Mouse (Mus musculus): ENCODE data around the gene Naaa.

Naaa gene

GRCm38 (mm10) chr5:92277437-92278394 is at the start of gene Naaa:
Naaa (minus strand) TSS chr5:92278170.
- peak; percentile 48 to 63 for DNase-seq (ENCODE audit: low spot score in 2 of 2)

DNA sequence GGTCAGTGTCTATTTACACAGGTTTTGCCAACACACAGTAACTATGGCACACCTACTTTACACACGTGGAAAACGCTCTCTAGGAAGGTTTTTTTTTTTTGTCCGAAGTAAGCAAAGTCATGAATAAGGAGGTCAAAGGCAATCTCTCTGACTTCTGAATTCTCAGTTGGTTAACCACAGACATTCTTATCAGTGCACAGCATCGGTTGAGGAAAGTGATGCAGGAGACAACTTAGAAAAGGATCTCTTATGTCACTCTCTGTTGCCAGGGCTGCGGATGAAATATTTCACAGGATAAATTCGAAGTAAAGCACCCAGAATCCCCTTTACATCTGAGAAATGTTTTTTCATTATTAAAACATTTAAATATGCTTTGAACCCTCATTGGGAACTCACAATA is 49.4 kb upstream of the Naaa start:
- DNase-seq (ENCODE audit: low spot score in 2 of 2): no peak

- DNase-seq (ENCODE audit: low spot score in 2 of 2): no peak
Measured at GRCm38 (mm10) chr5:92323264-92323663, 45.3 kb upstream of the Naaa start.

DNA sequence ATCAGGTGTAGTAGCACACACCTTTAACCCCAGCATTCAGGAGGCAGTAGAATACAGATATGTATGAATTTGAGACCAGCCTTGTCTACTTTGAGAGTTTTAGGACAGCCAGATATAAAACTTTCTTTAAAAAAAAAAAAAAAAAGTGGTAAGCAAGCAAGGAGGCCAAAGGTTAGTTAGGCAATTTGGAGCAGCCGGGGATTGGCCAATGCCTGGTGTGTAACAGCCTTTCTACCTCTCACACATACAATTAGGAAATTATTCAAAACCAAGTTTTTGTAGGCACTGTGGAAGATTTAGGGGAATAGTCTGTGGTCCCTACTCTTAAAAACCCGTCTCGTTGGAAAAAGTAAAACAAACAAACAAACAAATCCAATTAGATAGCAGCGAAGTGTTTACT is 44.6 kb upstream of the Naaa start:
- DNase-seq (ENCODE audit: low spot score in 2 of 2): no peak

DNA sequence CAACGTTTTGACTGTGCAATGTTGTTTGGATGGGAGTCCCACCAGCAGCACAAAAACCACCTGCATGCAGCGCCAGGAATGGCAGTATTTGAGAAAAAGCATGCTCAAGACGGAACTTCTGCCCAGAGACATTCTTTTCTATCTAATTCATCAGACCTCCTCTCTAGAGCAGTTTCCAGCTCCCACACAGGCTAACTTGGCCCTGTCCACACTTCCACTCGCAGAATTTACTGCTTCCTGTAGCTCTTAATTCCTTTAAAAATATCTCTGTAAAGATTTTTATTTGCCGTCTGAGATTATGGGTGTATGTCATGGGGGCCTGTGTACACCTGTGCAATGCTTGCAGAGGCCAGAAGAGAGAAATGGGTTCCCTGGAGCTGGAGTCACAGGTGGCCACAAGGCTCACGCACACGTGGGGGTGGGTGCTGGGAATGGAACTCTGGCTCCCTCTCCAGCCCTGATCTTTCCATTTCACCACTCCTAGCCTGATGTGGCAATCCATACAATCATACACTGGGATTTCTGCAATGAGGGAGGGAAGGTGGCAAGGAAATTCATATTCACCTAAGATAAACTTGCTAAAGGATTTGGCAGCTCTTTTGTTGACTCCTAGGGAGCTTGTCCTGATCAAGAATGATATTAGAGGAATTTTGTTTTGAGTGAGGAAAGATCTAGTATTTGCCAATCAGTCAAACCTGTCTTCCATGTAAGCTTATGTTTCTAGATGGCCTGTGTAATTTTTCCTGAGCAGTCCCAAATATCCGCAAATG is 43.8 kb upstream of the Naaa start:
- no peak for DNase-seq (ENCODE audit: low spot score in 2 of 2)

- no peak for DNase-seq (ENCODE audit: low spot score in 2 of 2)
Measured at GRCm38 (mm10) chr5:92318596-92318995, 40.6 kb upstream of the Naaa start.

DNA sequence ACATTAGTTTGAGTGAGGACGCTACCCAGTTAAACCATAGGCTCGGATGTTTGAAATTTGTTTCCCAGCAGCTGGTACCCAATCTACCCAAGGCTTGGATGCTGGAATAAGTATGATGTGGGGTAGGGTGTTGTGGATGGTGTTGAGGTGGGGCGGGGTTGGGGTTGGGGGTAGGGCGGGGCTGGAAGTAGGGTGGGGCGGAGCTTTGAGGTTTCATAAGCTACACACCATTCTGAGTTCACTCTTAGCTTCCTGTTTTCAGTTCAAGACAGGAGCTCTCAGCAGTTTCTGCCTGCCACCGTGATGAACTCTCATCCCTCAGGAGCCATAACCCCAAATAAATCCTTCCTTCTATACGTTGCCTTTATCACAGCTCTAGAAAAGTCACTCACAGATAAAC is 40.1 kb upstream of the Naaa start:
- DNase-seq (ENCODE audit: low spot score in 2 of 2): no peak

DNA sequence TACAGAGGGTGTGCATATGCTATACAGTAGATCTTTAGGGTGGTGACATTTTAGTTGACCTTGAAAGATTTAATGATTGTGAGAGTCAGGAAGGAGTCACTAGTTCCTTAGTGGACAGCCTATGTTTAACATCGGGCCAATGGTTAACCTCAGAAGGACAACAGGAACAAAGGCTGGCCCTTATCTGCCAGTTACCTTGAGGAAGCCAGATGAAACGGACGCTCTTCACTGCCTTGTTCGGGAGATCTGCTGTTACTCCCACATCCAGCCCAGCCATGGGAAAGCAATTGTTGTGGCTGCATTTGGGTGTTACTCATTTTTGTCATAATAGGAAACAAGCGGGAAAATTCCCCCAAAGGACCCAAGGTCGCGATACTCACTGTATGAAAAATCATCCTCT is 35.8 kb upstream of the Naaa start:
- no peak for DNase-seq (ENCODE audit: low spot score in 2 of 2)

DNA sequence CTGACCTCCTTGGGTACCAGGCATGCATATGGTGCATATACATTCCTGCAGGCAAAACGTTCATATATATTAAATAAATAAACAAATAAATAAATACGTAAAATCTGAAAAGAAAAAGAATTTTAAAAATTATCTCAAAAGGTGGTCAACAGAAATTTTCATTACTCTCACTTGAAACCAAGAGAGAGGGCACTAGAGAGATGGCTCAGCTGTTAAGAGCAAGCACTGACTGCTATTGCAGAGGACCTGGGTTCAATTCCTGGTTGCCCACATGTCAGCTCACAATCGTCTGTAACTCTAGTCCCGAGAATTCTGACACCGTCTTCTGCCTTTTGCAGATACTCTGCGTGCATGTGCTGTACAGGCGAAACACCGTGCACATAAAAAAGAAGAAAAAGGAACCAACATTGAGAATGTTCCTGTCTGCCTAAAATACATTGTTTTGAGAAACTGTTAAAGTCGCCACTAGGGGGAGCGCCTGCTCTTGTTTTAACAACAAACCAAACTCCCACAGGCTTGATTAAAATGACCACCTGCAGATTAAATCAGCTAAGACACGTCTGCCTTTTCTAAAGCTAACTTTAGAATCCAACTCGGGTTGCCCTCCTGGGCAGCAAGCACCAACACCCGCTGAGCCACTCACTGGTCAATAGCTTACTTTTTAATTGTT is 34.2 kb upstream of the Naaa start:
- peak; percentile 65 to 85 for DNase-seq (ENCODE audit: low spot score in 2 of 2)

DNA sequence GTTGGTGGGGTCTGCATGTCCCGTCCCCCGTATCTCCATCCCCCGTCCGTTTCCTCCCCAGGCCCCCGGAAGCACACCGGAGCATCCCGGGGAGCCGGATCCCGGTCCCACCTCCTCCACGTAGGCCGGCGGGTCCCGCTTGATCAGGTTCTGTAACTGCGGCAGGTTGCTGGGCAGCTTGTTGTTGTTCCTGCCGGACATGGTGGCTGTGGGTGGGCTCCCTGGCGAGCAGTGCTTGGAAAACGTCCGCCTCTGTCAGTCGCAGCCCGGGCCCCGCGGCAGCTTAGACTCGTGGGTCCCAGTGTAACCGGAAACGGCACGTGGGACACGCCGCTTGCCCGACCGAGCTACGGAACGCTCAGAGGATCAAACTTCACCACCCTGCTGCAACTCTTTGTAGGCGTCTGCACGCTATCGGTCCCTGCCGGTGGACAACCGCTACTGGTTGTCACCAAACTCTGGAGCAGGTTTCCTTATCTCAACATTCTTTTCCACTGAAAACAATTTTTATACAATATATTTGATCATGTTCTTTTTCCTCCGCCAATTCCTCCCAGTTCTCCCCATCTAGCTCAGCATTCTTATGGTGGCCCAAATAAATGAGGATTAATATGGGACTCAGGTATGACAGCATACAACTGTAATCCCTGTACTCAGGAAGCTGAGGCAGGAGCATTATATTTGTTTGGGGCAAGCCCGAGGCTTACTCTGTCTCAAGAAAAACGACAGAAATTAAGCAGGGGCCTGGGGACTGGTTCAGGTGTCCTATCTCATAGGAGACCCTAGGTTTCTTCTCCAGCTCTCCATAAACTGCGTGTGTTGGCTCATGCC is 31.9 kb upstream of the Naaa start, which contains the start of gene Sdad1:
Gene Sdad1 (minus strand): TSS at position 799 of the 831 bp plus-strand sequence.
- DNase-seq (ENCODE audit: low spot score in 2 of 2): peak; percentile 86 to 89

- no peak for DNase-seq (ENCODE audit: low spot score in 2 of 2)
Measured at GRCm38 (mm10) chr5:92304291-92304690, 26.3 kb upstream of the Naaa start.

GRCm38 (mm10) chr5:92302149-92302840 is 24.3 kb upstream of the Naaa start:
- DNase-seq (ENCODE audit: low spot score in 2 of 2): no peak

DNA sequence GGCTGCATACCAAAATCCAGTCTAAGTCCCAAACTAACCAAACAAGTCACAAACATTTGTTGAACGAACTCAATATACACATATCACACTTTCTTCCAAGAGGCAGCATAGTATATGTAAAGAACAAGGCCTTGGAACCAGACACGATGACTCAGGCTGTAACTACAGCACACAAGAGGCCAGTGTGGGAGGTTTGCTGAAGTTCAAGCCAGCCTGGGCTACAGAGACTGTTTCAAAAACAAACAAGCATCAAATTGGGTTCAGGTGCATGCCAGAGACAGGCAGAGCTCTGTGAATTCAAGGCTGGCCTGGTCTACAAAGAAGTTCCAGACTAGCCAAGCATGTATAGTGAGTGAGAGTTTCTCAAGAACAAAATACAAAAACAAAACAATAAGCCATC is 16.6 kb upstream of the Naaa start:
- no peak for DNase-seq (ENCODE audit: low spot score in 2 of 2)

DNA sequence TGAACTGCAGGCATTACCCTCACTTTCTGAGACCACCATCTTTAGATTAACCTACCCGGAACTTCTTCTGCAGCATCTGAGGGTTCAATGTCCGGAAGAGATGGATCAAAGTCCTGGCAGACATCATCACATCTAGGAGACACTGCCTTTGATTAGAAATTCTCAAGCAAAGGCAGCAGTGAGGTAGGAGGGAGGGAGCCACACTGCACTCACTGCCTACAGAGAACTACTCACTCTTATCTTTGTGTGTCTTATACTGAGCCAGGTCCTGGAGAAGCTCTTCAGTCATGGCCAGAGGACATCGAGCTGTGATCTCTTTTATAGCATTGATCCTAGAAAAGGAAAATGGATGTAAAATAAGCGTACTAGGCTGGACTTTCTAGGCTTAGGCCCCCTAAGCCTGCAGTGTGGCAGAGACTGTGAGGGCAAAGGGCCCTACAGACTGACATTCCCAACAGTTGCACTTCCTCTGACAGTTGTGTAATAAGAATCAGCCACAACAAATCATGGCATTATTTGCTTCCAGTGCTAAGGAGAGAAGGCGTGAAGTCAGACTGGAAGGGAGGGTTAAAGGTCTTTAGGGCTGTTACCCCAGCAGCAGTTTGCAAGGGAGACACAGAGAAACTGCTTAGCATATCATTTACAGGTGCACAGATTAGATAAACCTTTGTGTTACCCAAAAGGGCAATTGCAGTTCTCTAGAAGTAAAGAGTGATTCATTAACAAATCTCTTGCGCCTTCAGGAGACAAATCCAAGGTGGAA is 13.9 kb upstream of the Naaa start:
- no peak for DNase-seq (ENCODE audit: low spot score in 2 of 2)

DNA sequence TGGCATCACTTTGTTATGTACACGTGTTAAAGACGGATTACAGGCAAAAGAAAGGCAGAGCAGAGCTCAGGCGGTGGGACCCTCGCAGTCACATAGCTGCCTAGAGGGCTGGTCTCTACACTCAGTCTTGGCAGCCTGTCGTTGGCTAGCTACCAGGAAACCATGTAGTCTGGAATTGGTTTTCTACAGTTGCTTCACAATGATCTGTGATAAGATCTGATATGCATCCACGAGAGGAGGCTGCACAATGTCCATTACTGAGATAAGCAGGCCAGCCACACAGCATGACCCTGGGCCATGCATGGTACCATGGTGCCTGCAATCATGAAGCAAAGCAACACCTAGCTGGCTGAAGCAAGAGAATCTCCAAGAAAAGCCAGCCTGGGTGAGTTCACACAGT is 9.9 kb upstream of the Naaa start:
- no peak for DNase-seq (ENCODE audit: low spot score in 2 of 2)

GRCm38 (mm10) chr5:92283107-92283506 is 5.1 kb upstream of the Naaa start:
- DNase-seq (ENCODE audit: low spot score in 2 of 2): no peak

DNA sequence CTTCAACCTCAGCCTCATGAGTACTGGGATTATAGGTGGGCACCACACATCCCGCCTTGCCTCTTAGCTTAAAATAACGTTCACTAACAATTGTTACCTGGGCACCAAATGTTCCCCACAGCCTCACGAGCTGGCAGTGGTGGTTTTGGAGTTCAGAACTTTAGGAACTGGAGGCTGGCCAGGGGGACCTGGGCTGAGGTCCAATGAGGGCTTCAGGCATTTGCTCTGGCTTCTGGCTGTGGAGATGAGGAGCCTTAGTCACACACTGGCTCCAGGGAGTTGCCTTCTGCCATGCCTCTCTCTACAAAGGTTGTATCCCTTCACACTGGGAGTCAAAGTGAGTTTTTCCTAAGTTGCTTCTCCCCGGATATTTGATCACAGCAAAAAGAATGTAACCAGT is 4.6 kb upstream of the Naaa start:
- no peak for DNase-seq (ENCODE audit: low spot score in 2 of 2)

GRCm38 (mm10) chr5:92278942-92279537 is 1.1 kb upstream of the Naaa start:
- DNase-seq (ENCODE audit: low spot score in 2 of 2): no peak

DNA sequence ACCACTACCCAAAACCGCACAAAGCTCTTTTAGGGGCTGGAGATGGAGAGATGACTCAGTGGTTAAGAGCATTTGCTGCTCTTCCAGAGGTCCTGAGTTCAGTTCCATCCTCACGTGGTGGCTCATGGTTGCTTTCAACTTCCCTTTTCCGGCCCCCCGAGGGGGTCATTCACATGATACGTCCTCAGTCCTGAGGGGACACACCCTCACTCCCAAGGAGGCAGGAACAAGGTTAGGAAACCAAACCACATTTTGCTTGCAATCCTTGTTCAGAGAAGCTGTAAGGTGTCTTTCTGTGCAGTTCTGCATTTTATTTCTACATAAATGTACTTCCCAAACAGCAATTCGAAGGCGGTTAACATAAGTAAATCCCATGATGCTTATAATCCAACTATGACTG is 7.5 kb downstream of the Naaa start:
- no peak for DNase-seq (ENCODE audit: low spot score in 2 of 2)

All from thymus, postnatal 10 days (tissue).